Mouse (Mus musculus) lung, embryonic 15.5 days (tissue): Measurements from ENCODE around the gene Rnf182. TPM values are rescaled to one million over a fixed set of nuclear protein-coding genes. Genes with fewer than 3 reads are reported as not detected.

ENCODE experiments used
- ATAC-seq: fragments of 200-750 bp; cut with Nextera tagmentation; 2 replicates; pipeline ENCODE4 v1.8.0; 2017; ENCODE audit warnings: moderate number of reproducible peaks, borderline replicate concordance; ENCODE audit not compliant: low FRiP score, low TSS enrichment; ENCODE audit errors: extremely low read depth
- H3K27ac ChIP-seq: fragments of 300-500 bp; sonication (generic); 2 replicates; pipeline ENCODE4 v1.5.1; 2015; ENCODE audit warnings: moderate library complexity, mild to moderate bottlenecking, inconsistent platforms
- H3K27me3 ChIP-seq: fragments of 300-500 bp; sonication (generic); 2 replicates; pipeline ENCODE4 v1.6.1; 2015; ENCODE audit warnings: inconsistent platforms
- H3K36me3 ChIP-seq: fragments of 300-500 bp; sonication (generic); 2 replicates; pipeline ENCODE4 v1.6.1; 2015; ENCODE audit warnings: inconsistent platforms
- H3K4me1 ChIP-seq: fragments of 300-500 bp; sonication (generic); 2 replicates; pipeline ENCODE4 v1.6.1; 2015; ENCODE audit warnings: inconsistent platforms
- H3K4me2 ChIP-seq: fragments of 300-500 bp; sonication (generic); 2 replicates; pipeline ENCODE4 v1.6.1; 2015; ENCODE audit warnings: inconsistent platforms, mild to moderate bottlenecking, moderate library complexity
- H3K4me3 ChIP-seq: fragments of 300-500 bp; sonication (generic); 2 replicates; pipeline ENCODE4 v1.5.1; 2015; ENCODE audit warnings: mild to moderate bottlenecking, inconsistent platforms
- H3K9ac ChIP-seq: fragments of 300-500 bp; sonication (generic); 2 replicates; pipeline ENCODE4 v1.6.1; 2015; ENCODE audit warnings: inconsistent platforms
- H3K9me3 ChIP-seq: fragments of 300-500 bp; sonication (generic); 2 replicates; pipeline ENCODE4 v1.6.1; 2016; ENCODE audit warnings: inconsistent platforms
- WGBS: fragments of 180-500 bp; shearing (Covaris S2); methylation state at CpG from one replicate; pipeline ENCODE4 v1.1.7; 2015; 5-methylcytosine and 5-hydroxymethylcytosine counted together
- polyA plus RNA-seq: library from polyadenylated mRNA; unstranded; fragments of >200 nt; fragmentation: Nextera tagmentation; extraction: Ambion mirVana; gene quantifications from 2 replicates; pipeline ENCODE4 v1.2.1, GENCODE M21; 2015

The Rnf182 gene
- polyA plus RNA-seq, 1 experiment from 2014 or later, result 3.4 TPM

- Histone ChIP-seq H3K9ac (no peak overlapping the region), H3K9me3 (no peaks in the 10 kb centered on the region), H3K36me3 (no peaks in the 10 kb centered on the region), H3K4me2 (no peak overlapping the region), H3K4me1 (no peaks in the 10 kb centered on the region), H3K27ac (no peak overlapping the region), H3K4me3 (no peak overlapping the region), H3K27me3 (no peaks in the 10 kb centered on the region)
- ATAC-seq, result no peak
- WGBS, result 87% methylated on average over 4 of the region's 4 CpGs
These were observed 47.7 kb downstream of the Rnf182 start for GRCm38 (mm10) chr13:43663225-43663624.

DNA sequence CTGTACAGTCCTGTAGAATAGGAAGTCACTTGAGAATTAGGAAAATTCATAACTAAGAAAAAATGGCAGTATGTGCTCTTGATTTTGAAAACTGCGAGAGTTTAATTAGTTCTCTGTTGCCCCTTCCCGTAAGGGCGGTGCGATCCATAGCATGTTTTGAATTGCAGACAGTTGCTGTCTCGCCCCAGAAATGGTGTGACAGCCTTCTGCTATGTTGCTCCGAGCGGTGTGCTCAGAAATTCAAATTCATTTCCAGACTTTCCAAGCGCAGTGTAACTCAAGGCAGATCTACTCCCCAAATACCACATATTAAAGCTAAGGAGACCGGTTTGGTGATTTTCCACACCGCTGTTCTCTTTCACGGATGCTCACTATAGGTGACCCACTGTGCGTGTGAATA is 50.6 kb downstream of the Rnf182 start:
- 86% methylated on average over 12 of the region's 12 CpGs for WGBS
- H3K36me3 ChIP-seq, result no peaks in the 10 kb centered on the region
- ATAC-seq, result no peak

DNA sequence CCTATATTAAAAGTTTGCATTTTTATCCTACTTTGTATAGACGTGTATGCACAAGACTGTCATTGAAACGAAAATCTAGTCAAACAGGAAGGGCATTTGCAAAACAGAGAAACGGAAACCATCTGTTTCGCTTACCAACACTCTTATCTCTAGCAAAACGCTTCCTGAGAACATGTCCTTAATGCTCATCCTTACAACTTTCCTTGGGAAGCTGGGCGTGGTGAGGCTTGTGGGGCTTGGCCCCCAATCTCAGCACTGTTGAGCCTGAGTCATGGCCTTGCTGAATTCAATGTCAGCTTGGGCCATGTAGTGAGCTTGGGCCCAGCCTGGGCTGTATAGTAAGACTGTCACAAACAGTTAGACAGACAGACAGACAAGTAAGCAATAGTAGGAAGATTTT is 51.4 kb downstream of the Rnf182 start:
- Histone ChIP-seq H3K36me3 (no peaks in the 10 kb centered on the region), H3K9me3 (no peaks in the 10 kb centered on the region), H3K9ac (no peak overlapping the region), H3K27me3 (no peaks in the 10 kb centered on the region), H3K4me3 (no peak overlapping the region), H3K4me1 (no peaks in the 10 kb centered on the region), H3K27ac (no peak overlapping the region), H3K4me2 (no peak overlapping the region)
- no peak for ATAC-seq
- 48% methylated on average over 6 of the region's 6 CpGs for WGBS

More for the DNA sequence above, 50.6 kb downstream of the Rnf182 start:
- no peaks in the 10 kb centered on the region for H3K27me3 ChIP-seq
- no peak overlapping the region for H3K9ac ChIP-seq
- H3K4me2 ChIP-seq, result no peak overlapping the region
- H3K27ac ChIP-seq, result no peak overlapping the region
- no peak overlapping the region for H3K4me3 ChIP-seq
- no peaks in the 10 kb centered on the region for H3K4me1 ChIP-seq
- no peaks in the 10 kb centered on the region for H3K9me3 ChIP-seq

DNA sequence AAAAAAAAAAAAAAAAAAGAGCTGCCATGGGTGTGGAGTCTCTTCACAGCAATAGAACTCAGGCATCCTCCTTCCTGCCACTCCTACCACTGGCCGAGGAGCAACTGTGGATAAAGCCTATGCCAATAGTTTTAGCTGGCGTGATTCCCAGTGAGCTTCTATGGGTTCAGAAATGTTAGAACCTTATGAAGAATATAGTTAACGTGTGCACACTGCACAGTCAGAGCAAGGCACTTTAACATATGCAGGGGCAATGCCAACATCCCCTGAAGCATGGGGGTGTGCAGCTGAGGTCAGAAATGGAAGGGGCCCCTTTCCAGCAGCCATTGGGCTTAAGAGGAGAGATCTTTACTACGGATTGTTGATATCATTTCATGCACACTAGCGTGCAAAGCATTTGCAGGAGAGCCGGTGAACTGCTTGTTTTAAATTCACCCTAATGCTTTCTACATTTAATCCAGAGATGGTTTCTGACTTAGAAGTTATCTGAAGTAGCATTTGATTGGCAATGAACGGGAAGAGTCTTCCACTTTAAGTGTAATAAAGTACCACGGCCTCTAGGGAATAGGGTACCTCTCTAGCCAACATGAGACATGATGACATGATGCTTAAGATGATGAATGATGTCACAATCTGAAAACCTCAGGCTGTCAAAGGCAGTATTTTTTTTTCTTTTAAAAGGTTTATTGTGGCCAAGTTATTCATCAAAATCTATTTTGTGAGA is 61.8 kb downstream of the Rnf182 start:
- Histone ChIP-seq H3K9ac (no peak overlapping the region), H3K4me1 (no peaks in the 10 kb centered on the region), H3K27me3 (no peaks in the 10 kb centered on the region), H3K27ac (no peak overlapping the region), H3K4me3 (no peak overlapping the region), H3K36me3 (no peaks in the 10 kb centered on the region), H3K4me2 (no peak overlapping the region), H3K9me3 (no peaks in the 10 kb centered on the region)
- whole genome bisulfite sequencing, result 62% methylated on average over 8 of the region's 8 CpGs
- no peak for ATAC-seq

DNA sequence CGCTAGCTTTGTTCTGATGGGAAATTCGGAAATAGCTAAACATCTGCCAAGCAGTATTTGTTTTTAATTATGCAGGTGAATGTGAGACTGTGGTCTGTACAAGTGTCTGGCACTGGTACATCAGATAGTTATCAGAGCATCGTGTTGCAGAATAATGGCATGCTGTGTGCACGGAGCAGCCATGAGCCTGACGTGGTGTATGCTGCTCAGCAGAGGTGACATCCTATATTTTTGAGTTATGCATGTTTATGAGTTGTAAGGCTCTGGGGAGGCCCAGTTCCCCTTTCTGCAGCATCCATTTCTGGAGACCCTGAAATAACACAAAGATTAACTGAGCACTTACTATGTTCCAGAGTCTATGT is 62.4 kb downstream of the Rnf182 start:
- Histone ChIP-seq H3K4me1 (no peaks in the 10 kb centered on the region), H3K36me3 (no peaks in the 10 kb centered on the region), H3K27me3 (no peaks in the 10 kb centered on the region), H3K9ac (no peak overlapping the region), H3K27ac (no peak overlapping the region), H3K9me3 (no peaks in the 10 kb centered on the region), H3K4me3 (no peak overlapping the region), H3K4me2 (no peak overlapping the region)
- 79% methylated on average over 5 of the region's 5 CpGs for WGBS
- ATAC-seq, result no peak

DNA sequence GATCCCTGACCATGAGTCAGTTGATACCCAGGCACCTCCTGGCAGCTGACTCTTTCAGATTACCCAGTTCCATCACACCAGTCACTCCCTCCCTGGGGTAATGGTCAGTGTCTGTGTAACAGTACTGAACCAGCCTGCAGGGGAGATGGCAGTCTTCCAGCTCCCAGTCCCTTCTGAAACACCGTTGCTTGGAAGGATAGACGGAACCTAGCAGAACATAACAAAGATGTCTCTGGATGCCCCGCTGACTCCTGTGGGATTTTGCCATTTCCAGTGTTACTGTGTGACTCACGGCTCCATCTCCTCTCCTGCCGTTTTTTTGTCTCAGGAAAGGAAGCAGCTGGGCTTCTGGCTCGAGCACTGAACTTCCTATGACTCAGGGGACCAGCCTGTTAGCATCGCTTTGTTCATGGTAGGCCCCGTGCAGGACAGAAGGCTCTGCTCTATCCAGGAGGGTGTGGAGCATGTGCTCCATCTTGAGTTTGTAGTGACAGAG is 69.0 kb downstream of the Rnf182 start:
- Histone ChIP-seq H3K4me2 (peak overlapping the region; percentile 21; the same call in 1 of the 2 replicates), H3K36me3 (no peaks in the 10 kb centered on the region), H3K9ac (no peak overlapping the region), H3K4me1 (peaks cover 8% of the 10 kb centered on the region; the same call in 1 of the 2 replicates), H3K27ac (peak overlapping the region; percentile 31), H3K9me3 (no peaks in the 10 kb centered on the region), H3K4me3 (no peak overlapping the region), H3K27me3 (no peaks in the 10 kb centered on the region)
- WGBS, result 29% methylated on average over 8 of the region's 8 CpGs
- peak; percentile 85 for ATAC-seq

- ATAC-seq, result no peak
- Histone ChIP-seq H3K27ac (no peak overlapping the region), H3K4me2 (no peak overlapping the region)
These were observed 72.6 kb downstream of the Rnf182 start for GRCm38 (mm10) chr13:43688065-43688464.

GRCm38 (mm10) chr13:43691755-43692154 is 76.2 kb downstream of the Rnf182 start:
- no peak for ATAC-seq
- no peak overlapping the region for H3K4me2 ChIP-seq
- H3K4me1 ChIP-seq, result no peaks in the 10 kb centered on the region
- no peaks in the 10 kb centered on the region for H3K27me3 ChIP-seq
- no peak overlapping the region for H3K27ac ChIP-seq
- H3K4me3 ChIP-seq, result no peak overlapping the region
- no peaks in the 10 kb centered on the region for H3K9me3 ChIP-seq
- H3K9ac ChIP-seq, result no peak overlapping the region
- H3K36me3 ChIP-seq, result no peaks in the 10 kb centered on the region
- WGBS, result 33% methylated on average over 3 of the region's 3 CpGs

More at GRCm38 (mm10) chr13:43688065-43688464, 72.6 kb downstream of the Rnf182 start:
- Histone ChIP-seq H3K9me3 (no peaks in the 10 kb centered on the region), H3K36me3 (no peaks in the 10 kb centered on the region), H3K9ac (no peak overlapping the region), H3K27me3 (no peaks in the 10 kb centered on the region), H3K4me3 (no peak overlapping the region), H3K4me1 (peaks cover 8% of the 10 kb centered on the region; the same call in 1 of the 2 replicates)
- WGBS, result 83% methylated on average over 10 of the region's 10 CpGs

GRCm38 (mm10) chr13:43695521-43695920 is 80.0 kb downstream of the Rnf182 start:
- Histone ChIP-seq H3K4me3 (no peak overlapping the region), H3K27me3 (no peaks in the 10 kb centered on the region), H3K4me2 (no peak overlapping the region), H3K36me3 (no peaks in the 10 kb centered on the region), H3K9ac (no peak overlapping the region), H3K9me3 (no peaks in the 10 kb centered on the region), H3K4me1 (no peaks in the 10 kb centered on the region), H3K27ac (no peak overlapping the region)
- ATAC-seq, result no peak

DNA sequence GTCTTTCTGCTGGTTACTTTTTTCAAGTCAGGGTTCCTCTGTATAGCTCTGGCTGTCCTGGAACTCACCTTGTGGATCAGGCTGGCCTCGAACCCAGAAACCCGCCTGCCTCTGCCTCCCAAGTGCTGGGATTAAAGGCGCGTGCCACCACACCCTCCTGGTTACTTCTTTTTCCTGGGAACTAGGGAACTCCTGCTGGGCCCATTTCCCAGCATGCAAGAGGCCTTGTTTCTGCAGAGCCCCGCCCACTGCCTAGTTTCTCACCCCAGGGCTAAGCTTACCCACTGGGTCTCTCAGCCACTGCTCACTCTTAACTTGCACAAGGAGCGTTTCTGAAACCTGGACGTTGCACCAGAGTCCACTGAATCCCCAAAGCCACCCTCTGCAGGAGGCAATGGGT is 80.5 kb downstream of the Rnf182 start:
- Histone ChIP-seq H3K4me2 (no peak overlapping the region), H3K9me3 (no peaks in the 10 kb centered on the region), H3K27me3 (no peaks in the 10 kb centered on the region), H3K27ac (no peak overlapping the region), H3K9ac (no peak overlapping the region), H3K4me1 (no peaks in the 10 kb centered on the region), H3K4me3 (no peak overlapping the region), H3K36me3 (no peaks in the 10 kb centered on the region)
- WGBS, result 85% methylated on average over 7 of the region's 7 CpGs
- no peak for ATAC-seq

DNA sequence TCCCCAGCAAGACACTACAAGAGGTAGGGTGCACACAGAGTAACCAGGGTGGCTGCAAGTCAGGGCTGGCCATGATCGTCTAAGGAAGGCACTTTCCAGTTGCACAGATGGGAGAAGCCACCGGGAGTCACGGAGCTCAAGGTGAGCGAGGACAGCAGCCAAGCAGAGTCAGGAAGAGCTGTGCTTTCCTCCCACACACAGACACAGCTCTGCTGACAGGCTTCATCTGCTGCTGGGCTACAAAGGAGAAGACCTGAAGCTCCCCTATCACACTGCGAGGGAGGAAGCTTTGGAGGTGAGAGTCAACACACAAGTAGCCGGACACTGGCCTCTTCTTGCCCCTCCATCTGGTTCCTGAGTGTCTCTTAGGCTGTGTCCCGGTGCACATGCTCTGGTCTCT is 83.0 kb downstream of the Rnf182 start:
- Histone ChIP-seq H3K4me1 (peaks cover 1% of the 10 kb centered on the region; the same call in 1 of the 2 replicates), H3K9me3 (no peaks in the 10 kb centered on the region), H3K9ac (no peak overlapping the region), H3K4me2 (no peak overlapping the region), H3K4me3 (no peak overlapping the region), H3K27ac (no peak overlapping the region), H3K36me3 (no peaks in the 10 kb centered on the region), H3K27me3 (no peaks in the 10 kb centered on the region)
- no peak for ATAC-seq
- 42% methylated on average over 7 of the region's 7 CpGs for whole genome bisulfite sequencing

DNA sequence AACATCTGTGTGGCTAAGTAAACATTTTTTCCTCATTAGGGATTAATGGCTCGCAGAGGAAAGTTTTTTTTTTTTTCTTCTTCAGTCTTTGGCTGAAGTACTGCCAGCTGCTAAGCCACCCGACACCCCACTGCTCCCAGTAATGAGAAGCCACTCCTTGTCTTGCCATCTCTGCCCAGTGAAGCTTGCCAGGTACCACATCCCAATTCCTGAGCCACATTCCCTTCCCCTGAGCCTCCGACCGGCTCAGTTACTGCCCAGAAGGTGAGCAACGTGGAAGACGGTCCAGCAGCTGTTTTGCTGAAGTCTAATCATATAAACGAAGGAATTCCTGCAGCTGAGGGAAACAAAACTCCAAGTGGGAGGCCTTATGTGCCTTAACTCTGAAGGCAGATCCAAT is 88.0 kb downstream of the Rnf182 start:
- ATAC-seq, result no peak

More for the DNA sequence above, 88.0 kb downstream of the Rnf182 start:
- H3K9ac ChIP-seq, result no peak overlapping the region
- no peak overlapping the region for H3K4me3 ChIP-seq
- peaks cover 3% of the 10 kb centered on the region; the same call in 1 of the 2 replicates for H3K4me1 ChIP-seq
- H3K9me3 ChIP-seq, result no peaks in the 10 kb centered on the region
- H3K36me3 ChIP-seq, result no peaks in the 10 kb centered on the region
- WGBS, result 22% methylated on average over 7 of the region's 7 CpGs
- no peak overlapping the region for H3K4me2 ChIP-seq
- no peak overlapping the region for H3K27ac ChIP-seq
- no peaks in the 10 kb centered on the region for H3K27me3 ChIP-seq
